Mouse (Mus musculus) gastrocnemius, postnatal 25 days (tissue): Measurements from ENCODE around the gene Cyp11a1. TPM values are rescaled to one million over a fixed set of nuclear protein-coding genes. Genes with fewer than 3 reads are reported as not detected.

Source experiments
- total RNA-seq, 2 experiments: library from RNA; stranded (reverse); gene quantifications; 1 replicate in 1 of 2; 2 replicates in 1 of 2; pipeline ENCODE4 v1.2.3; 2021

Gene Cyp11a1
- total RNA-seq, 2 experiments from 2014 or later = 0.15 to 0.32 TPM

Other genes with a start within 250 kb of the Cyp11a1 start
- gene Clk3, start 240.6 kb upstream of the Cyp11a1 start, total RNA-seq = 10 to 100 TPM; 28.7 to 31.3 TPM
- 1 to 10 TPM; 2.1 to 2.8 TPM for gene Arid3b, start 169.6 kb upstream of the Cyp11a1 start, total RNA-seq
- gene Ubl7, start 95.4 kb upstream of the Cyp11a1 start, total RNA-seq = 10 to 100 TPM; 62.2 to 63.6 TPM
- 1 to 10 TPM; 8.8 to 9.8 TPM for gene Sema7a, start 66.3 kb upstream of the Cyp11a1 start, total RNA-seq
- gene Stra6, start 57.4 kb downstream of the Cyp11a1 start, total RNA-seq = under 1 TPM; 0.38 to 0.41 TPM
- not detected for gene Ccdc33, start 112.4 kb downstream of the Cyp11a1 start, total RNA-seq
- 10 to 100 TPM; 29.4 to 35.7 TPM for gene Islr, start 197.9 kb downstream of the Cyp11a1 start, total RNA-seq
- 1 to 10 TPM; 4.2 to 4.6 TPM for gene Islr2, start 197.9 kb downstream of the Cyp11a1 start, total RNA-seq
- 1 to 10 TPM; 3.5 to 4.6 TPM for gene Pml, start 243.4 kb downstream of the Cyp11a1 start, total RNA-seq
- gene Stoml1, start 246.8 kb downstream of the Cyp11a1 start, total RNA-seq = 1 to 10 TPM; 6.5 to 8.8 TPM